Mouse (Mus musculus): ENCODE results near the gene Csk. TPM values are rescaled to one million over a fixed set of nuclear protein-coding genes. Genes with fewer than 3 reads are reported as not detected.
A peak's percentile ranks its signal among the peaks of the same experiment; 100 is the strongest.

The Csk gene
- polyA plus RNA-seq, 1 experiment: 138 TPM

GRCm38 (mm10) chr9:57633481-57634024 is 19.9 kb downstream of the Csk start:
- TF ChIP-seq POLR2A (IDR thresholded peaks at IDR 0.05; ENCODE audit: borderline replicate concordance, extremely low read depth, insufficient read depth, insufficient read length, poor library complexity, severe bottlenecking) (no peak), CTCF (IDR thresholded peaks at IDR 0.05; ENCODE audit: borderline replicate concordance, extremely low read depth, insufficient read depth, insufficient read length) (no peak)
- DNase-seq (ENCODE audit: low read depth): peak; percentile 46

- no peak for TF ChIP-seq POLR2A (IDR thresholded peaks at IDR 0.05; ENCODE audit: borderline replicate concordance, extremely low read depth, insufficient read depth, insufficient read length, poor library complexity, severe bottlenecking)
- peak; percentile 99 for TF ChIP-seq CTCF (IDR thresholded peaks at IDR 0.05; ENCODE audit: borderline replicate concordance, extremely low read depth, insufficient read depth, insufficient read length)
- peak; percentile 72 for DNase-seq (ENCODE audit: low read depth)
Measured at GRCm38 (mm10) chr9:57629118-57629874, 24.1 kb downstream of the Csk start.

GRCm38 (mm10) chr9:57628717-57629116 is 24.7 kb downstream of the Csk start:
- no peak for DNase-seq (ENCODE audit: low read depth)
- no peak for TF ChIP-seq POLR2A (IDR thresholded peaks at IDR 0.05; ENCODE audit: borderline replicate concordance, extremely low read depth, insufficient read depth, insufficient read length, poor library complexity, severe bottlenecking)
- TF ChIP-seq CTCF (IDR thresholded peaks at IDR 0.05; ENCODE audit: borderline replicate concordance, extremely low read depth, insufficient read depth, insufficient read length): no peak

- no peak for TF ChIP-seq POLR2A (IDR thresholded peaks at IDR 0.05; ENCODE audit: borderline replicate concordance, extremely low read depth, insufficient read depth, insufficient read length, poor library complexity, severe bottlenecking)
- TF ChIP-seq CTCF (IDR thresholded peaks at IDR 0.05; ENCODE audit: borderline replicate concordance, extremely low read depth, insufficient read depth, insufficient read length): no peak
- DNase-seq (ENCODE audit: low read depth): no peak
Measured at GRCm38 (mm10) chr9:57627892-57628291, 25.5 kb downstream of the Csk start.

GRCm38 (mm10) chr9:57627191-57627590 is 26.2 kb downstream of the Csk start:
- TF ChIP-seq POLR2A (IDR thresholded peaks at IDR 0.05; ENCODE audit: borderline replicate concordance, extremely low read depth, insufficient read depth, insufficient read length, poor library complexity, severe bottlenecking): no peak
- no peak for TF ChIP-seq CTCF (IDR thresholded peaks at IDR 0.05; ENCODE audit: borderline replicate concordance, extremely low read depth, insufficient read depth, insufficient read length)
- DNase-seq (ENCODE audit: low read depth): no peak

- no peak for TF ChIP-seq CTCF (IDR thresholded peaks at IDR 0.05; ENCODE audit: borderline replicate concordance, extremely low read depth, insufficient read depth, insufficient read length)
- no peak for TF ChIP-seq POLR2A (IDR thresholded peaks at IDR 0.05; ENCODE audit: borderline replicate concordance, extremely low read depth, insufficient read depth, insufficient read length, poor library complexity, severe bottlenecking)
- DNase-seq (ENCODE audit: low read depth): no peak
Measured at GRCm38 (mm10) chr9:57625674-57626500, 27.5 kb downstream of the Csk start.

- no peak for TF ChIP-seq CTCF (IDR thresholded peaks at IDR 0.05; ENCODE audit: borderline replicate concordance, extremely low read depth, insufficient read depth, insufficient read length)
- TF ChIP-seq POLR2A (IDR thresholded peaks at IDR 0.05; ENCODE audit: borderline replicate concordance, extremely low read depth, insufficient read depth, insufficient read length, poor library complexity, severe bottlenecking): no peak
- no peak for DNase-seq (ENCODE audit: low read depth)
Measured at GRCm38 (mm10) chr9:57624295-57624694, 29.1 kb downstream of the Csk start.

GRCm38 (mm10) chr9:57620674-57621073 is 32.8 kb downstream of the Csk start, which contains the start of gene Lman1l:
TSS of gene Lman1l (minus strand) at chr9:57620774.
- DNase-seq (ENCODE audit: low read depth): no peak
- TF ChIP-seq CTCF (IDR thresholded peaks at IDR 0.05; ENCODE audit: borderline replicate concordance, extremely low read depth, insufficient read depth, insufficient read length) (no peak), POLR2A (IDR thresholded peaks at IDR 0.05; ENCODE audit: borderline replicate concordance, extremely low read depth, insufficient read depth, insufficient read length, poor library complexity, severe bottlenecking) (no peak)

- TF ChIP-seq CTCF (IDR thresholded peaks at IDR 0.05; ENCODE audit: borderline replicate concordance, extremely low read depth, insufficient read depth, insufficient read length) (no peak), POLR2A (IDR thresholded peaks at IDR 0.05; ENCODE audit: borderline replicate concordance, extremely low read depth, insufficient read depth, insufficient read length, poor library complexity, severe bottlenecking) (no peak)
Measured at GRCm38 (mm10) chr9:57618854-57619253, 34.6 kb downstream of the Csk start.

GRCm38 (mm10) chr9:57617556-57618169 is 35.8 kb downstream of the Csk start:
- DNase-seq (ENCODE audit: low read depth): no peak
- TF ChIP-seq CTCF (IDR thresholded peaks at IDR 0.05; ENCODE audit: borderline replicate concordance, extremely low read depth, insufficient read depth, insufficient read length): no peak
- no peak for TF ChIP-seq POLR2A (IDR thresholded peaks at IDR 0.05; ENCODE audit: borderline replicate concordance, extremely low read depth, insufficient read depth, insufficient read length, poor library complexity, severe bottlenecking)

More at GRCm38 (mm10) chr9:57618854-57619253, 34.6 kb downstream of the Csk start:
- no peak for DNase-seq (ENCODE audit: low read depth)

- DNase-seq (ENCODE audit: low read depth): no peak
- no peak for TF ChIP-seq POLR2A (IDR thresholded peaks at IDR 0.05; ENCODE audit: borderline replicate concordance, extremely low read depth, insufficient read depth, insufficient read length, poor library complexity, severe bottlenecking)
- TF ChIP-seq CTCF (IDR thresholded peaks at IDR 0.05; ENCODE audit: borderline replicate concordance, extremely low read depth, insufficient read depth, insufficient read length): no peak
Measured at GRCm38 (mm10) chr9:57614786-57615185, 38.6 kb downstream of the Csk start.

All from brain, embryonic 14.5 days (tissue).